Mouse (Mus musculus): ENCODE results near the gene Mettl27. TPM values are rescaled to one million over a fixed set of nuclear protein-coding genes. Genes with fewer than 3 reads are reported as not detected.
A peak's percentile ranks its signal among the peaks of the same experiment; 100 is the strongest.
"Not testable (repeated sequence)": the region's sequence is repeated elsewhere in the genome, so short reads cannot be mapped to it uniquely, and the experiment has no call there.

Mettl27 gene
- total RNA-seq, 2 experiments from 2014 or later, result 7.3 to 7.5 TPM

DNA sequence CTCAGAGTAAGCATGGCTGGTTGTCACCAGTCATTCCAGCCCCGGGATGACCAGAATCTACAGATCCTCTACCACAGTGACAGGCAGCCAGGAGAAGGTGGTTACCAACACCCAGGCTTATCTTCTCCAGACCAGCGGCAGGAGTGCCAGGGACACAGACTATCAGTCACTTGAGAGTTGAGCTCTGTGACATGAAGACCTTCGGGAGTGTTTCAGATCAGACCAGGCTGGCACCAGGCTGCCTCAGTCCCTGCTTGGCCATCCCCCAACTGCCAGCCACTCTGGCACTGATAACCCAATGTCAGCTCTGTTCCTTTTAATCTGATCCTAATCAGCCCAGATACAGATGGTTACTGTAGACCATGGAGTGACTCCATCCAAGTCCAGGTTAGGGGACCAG is 13.1 kb upstream of the Mettl27 start:
- intact Hi-C loops (cut with DNase I), result no loop called here
- no peak for DNase-seq

DNA sequence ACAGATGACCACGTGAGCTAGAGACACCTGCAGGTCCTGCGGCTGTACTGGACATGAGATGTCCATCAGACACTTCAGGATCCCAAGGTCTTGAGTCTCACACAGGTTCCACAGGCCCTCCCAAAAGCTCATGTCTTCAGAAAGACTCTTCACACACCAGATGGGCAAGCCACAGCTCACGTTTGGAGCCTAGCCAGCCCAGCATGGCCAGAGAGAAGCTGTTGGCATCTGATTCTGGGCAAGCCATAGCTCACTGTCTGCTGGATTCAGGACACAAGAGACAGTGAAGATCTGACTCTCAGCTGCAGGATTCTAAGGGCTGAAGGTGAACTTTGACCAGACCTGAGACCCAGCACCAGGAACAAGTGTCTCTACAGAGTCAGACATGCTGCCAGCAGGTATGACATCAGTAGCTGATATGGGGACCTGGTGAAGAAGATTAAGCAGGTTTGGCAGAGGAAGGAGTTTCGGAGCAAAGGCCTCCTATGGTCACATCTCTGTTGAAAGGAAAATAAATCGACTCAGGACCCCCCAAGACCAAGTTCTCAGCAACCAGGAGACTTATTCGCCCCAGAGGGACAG is 12.0 kb upstream of the Mettl27 start:
- DNase-seq, result no peak
- intact Hi-C loops (cut with DNase I), result no loop called here

DNA sequence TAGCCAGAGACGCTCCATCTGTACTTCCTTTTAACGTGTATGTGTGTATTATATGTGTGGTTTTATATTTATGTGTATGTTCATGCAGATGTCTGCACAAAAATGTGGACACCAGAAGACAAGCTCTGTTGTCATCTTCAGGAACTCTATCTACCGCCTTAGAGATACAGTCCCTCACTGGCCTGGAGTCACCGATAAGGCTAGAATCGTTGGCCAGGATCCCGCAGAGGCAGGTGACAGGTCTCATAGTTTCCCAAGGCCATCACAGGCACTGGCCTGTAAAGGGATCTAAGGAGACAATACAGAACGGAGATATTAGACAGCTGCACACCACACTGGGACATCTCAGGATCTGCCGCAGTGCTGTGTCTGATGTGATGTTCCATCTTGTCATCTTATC is 11.1 kb upstream of the Mettl27 start:
- DNase-seq, result no peak

DNA sequence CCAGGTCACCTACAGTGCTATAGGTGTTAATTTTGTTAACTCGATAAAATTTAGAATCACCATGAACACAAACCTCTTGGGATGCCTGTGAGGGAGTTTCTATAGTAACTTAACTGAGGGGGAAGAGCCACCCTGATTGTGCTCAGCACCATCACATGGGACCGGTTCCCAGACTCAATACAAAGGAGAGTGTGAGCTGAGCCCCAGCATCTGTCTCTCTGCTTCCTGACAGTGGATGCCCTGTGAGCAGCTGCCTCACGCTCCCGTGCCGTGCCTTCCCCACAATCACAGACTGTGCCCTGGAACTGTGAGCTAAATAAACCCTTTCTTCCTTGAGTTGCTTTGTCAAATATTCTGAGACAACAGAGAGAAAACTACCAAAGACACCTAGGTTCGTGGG is 9.0 kb upstream of the Mettl27 start:
- DNase-seq, result no peak
- intact Hi-C loops (cut with DNase I), result no loop called here

More for the DNA sequence above, 11.1 kb upstream of the Mettl27 start:
- intact Hi-C loops (cut with DNase I), result no loop called here

DNA sequence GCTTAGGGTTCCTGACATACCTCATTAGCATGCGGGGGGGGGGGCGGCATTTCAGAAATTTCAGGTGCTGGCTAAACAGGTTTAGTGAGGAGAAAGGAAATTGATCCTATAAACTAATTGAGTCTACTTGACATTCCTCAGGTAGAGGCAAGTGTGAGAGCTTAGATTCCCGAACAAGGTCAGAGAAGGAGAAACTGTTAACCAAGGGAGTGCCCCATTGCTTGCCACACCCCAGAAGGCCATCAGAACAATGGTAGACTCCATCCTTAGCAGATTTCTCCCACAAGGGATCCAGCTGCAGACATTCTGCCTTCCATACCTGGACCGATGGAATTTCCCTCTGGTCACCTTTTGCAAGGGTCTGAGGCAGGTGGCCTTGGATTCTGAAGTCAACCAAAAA is 5.4 kb upstream of the Mettl27 start:
- intact Hi-C loops (cut with DNase I), result no loop called here
- no peak for DNase-seq

DNA sequence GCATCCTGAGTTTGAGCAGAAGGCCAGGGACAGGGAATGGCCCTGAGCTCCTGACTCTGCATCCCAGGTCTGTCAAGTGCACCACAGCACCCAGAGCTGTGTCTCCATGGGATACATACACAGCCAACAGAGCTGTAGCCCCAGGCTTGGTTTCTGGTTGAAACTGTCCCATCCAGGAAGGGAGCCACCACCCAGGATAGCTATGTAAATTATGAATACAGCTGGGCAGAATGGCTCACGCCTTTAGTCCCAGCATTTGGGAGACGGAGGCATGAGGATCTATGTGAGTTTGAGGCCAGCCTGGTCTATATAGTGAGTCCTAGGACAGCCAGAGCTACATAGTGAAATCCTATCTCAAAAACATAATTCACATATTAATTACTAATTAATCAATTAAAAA is 2.2 kb upstream of the Mettl27 start:
- no peak for DNase-seq
- intact Hi-C loops (cut with DNase I), result no loop called here

DNA sequence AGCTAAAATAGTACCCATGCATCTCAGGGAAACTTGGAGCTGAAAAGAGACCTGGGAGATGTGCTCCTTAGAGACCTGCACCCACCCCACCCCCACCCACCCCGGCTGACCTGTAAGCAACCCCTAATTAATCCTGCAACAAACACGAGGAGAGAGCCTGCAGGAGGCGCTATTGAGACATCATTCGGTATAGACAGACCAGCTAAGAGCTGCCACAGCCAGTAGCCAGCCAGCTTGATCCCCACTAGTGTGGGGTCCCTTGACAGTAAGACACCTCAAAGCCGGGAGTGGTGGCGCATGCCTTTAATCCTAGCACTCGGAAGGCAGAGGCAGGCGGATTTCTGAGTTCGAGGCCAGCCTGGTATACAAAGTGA is 722 bp downstream of the Mettl27 start:
- peak; percentile 58 to 59 for DNase-seq
- intact Hi-C loops (cut with DNase I), result no loop called here

DNA sequence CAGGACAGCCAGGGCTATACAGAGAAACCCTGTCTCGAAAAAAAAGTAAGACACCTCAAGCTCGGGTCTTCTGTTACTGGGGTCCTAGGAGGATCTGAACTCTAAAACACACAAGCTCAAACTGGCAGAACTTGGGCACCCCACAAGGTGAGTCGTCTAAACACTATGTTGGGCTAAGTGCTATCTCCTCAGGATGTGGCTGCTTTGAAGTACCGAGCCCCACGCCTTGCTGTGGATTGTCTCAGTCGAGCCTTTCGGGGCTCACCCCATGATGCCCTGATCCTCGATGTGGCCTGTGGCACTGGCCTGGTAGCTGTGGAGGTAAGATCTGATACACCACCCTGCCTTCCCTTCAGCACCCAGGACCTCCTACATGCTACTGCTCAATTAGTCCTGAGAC is 1.1 kb downstream of the Mettl27 start:
- intact Hi-C loops (cut with DNase I), result no loop called here
- DNase-seq, result no peak

DNA sequence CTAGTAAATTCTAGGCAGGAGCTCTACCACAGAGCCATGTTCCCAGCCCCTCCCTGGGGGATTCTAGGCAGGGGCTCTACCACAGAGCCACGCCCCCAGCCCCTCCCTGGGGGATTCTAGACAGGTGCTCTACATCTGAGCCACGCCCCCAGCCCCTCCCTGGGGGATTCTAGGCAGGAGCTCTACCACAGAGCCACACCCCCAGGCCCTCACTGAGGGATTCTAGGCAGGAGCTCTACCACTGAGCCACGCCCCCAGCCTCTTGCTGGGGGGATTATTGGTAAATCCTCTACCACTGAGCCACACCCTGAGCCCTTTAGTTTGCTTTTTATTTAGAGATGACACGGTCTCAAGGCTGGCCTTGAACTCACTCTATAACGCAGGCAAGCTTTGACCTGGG is 1.5 kb downstream of the Mettl27 start:
- intact Hi-C loops (cut with DNase I), result loop anchor here (1.0 kb wide), 1 partner anchor 32 kb away; no protein-coding TSS in a partner anchor
- not testable (repeated sequence) for DNase-seq

DNA sequence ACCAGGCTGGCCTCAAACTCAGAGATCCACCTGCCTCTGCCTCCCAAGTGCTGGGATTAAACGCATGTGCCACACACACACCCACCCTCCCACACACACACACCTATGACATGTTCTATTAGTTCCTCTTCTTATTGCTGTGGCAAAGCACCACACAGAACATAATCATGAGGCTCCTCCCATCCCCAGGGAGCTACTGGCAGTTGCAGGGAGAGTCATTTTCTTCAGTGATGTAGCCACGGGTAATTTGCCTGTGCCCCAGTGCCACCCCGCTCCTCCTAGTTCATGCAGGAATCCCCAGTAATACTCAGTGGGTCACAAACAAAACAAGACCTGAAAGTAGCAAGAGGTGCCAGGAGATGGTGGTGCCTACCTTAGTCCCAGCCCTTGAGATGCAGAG is 2.5 kb downstream of the Mettl27 start:
- intact Hi-C loops (cut with DNase I), result loop anchor here (1.0 kb wide), 1 partner anchor 31 kb away; no protein-coding TSS in a partner anchor
- no peak for DNase-seq

DNA sequence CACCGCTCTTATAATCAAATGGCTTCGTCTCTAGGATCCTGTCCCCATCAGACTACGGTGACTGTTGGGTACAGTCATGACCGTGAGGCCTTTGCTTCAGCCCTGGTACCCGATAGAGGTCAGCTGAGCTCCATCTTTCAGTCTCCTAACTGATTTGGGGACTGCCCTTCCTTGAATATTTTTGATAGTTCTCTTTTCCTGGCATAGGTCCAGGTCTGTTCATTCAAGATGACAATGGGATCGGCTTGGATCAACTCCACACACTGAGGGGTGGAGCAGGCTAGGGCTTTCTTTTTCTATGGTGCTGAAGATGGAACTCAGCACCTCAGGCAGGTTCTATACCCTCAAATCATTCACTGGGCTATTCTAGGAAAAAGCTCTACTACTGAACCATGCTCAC is 3.9 kb downstream of the Mettl27 start:
- DNase-seq, result no peak
- intact Hi-C loops (cut with DNase I), result no loop called here

DNA sequence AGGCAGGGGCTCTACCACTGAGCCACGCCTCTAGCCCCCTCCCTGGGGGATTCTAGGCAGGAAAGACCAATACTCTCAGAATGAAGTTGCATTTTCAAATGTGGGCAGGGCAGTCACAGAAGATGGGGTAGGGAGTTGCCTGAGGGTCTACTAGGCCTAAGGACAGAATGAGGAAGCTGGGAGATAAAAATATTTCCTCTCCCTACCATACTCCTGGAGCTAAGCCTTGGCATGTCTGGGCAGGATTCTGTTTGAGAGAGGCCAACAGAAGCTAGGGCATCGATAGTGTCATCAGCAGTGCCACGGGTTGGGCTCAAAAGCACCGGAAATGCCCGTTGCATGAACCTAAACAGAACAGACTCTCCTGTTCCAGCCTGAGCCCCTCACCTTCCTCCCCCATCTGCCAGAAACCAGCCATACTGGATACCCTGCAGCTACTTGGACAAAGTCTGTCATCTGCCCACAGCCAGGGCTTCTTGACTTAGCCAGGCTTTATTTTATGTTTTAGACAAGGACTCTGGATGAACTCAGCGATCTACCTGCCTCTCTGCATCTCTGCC is 4.5 kb downstream of the Mettl27 start:
- intact Hi-C loops (cut with DNase I), result no loop called here

DNA sequence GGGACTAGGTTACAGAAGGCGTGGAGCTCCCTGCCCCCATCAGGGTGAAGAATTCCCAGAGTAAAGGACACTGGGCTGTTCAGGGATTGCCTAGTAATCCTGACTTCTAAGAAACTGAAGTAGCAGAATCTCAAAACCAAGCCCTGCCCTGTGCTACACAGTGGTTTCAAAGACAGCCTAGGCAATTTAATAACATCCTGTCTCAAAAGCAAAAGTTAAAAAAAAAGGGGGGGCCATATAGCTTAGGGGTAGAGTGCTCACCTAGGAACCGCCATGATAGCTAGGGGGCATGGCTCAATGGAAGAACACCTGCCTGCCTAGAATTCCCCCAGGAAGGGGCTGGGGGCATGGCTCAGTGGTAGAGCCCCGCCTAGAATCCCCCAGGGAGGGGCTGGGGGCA is 6.9 kb downstream of the Mettl27 start:
- intact Hi-C loops (cut with DNase I), result no loop called here
- no peak for DNase-seq

More for the DNA sequence above, 4.5 kb downstream of the Mettl27 start:
- no peak for DNase-seq

DNA sequence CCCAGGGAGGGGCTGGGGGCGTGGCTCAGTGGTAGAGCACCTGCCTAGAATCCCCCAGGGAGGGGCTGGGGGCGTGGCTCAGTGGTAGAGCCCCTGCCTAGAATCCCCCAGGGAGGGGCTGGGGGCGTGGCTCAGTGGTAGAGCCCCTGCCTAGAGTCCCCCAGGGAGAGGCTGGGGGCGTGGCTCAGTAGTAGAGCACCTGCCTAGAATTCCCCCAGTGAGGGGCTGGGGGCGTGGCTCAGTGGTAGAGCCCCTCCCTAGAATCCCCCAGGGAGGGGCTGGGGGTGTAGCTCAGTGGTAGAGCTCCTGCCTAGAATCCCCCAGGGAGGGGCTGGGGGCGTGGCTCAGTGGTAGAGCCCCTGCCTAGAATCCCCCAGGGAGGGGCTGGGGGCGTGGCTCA is 7.4 kb downstream of the Mettl27 start:
- intact Hi-C loops (cut with DNase I); DNase-seq: not testable (repeated sequence)

DNA sequence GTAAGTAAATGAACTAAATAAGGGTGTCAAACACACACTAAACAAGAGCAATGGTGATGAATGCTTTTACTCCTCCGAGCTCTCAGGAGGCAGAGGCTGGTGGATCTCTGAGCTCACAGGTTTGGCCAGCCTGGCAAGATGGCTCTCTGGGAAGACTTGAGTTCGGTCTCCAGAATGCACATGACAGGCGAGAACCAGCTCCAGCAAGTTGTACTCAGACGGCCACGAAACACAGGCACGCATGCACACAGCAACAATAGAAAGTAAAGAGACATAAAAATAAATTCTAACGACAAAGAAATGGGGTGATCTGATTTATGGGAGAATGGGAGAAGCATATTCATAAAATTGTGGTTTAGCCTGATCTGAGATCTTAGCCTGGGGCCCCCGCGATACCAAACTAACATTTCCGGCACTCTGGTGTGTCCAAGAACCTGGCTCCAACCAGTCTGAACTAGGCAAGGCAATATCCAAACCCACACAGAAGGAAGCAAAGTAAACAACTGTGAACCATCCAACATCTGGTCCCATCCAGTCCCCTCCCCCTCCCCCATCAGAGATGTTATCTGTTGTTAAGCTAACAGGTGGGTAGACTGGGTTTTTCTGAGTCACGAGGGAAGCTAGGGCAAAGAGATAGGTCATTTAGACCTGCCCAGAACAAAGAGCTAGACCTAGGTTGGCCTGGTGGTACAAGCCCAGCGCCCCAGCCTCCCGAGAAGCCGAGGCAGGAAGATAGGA is 9.5 kb downstream of the Mettl27 start:
- intact Hi-C loops (cut with DNase I), result no loop called here
- DNase-seq, result no peak

DNA sequence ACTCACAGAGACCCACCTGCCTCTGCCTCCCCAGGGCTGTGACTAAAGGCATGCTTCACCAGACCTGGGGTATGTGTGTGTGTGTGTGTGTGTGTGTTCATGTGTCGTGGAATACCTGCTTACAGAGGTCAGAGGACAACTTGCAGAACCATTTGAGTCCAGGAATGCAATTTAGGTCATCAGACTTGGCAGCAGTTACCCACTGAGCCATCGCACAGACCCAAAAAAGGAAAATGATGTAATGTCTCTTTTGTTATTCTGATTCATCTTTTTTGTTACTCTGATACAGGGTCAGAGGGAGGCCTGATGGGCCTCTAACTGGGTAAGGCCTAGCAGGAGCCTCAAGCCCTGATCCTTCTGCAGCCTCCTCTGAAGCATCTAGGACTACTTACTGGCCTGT is 10.6 kb downstream of the Mettl27 start:
- DNase-seq, result no peak
- intact Hi-C loops (cut with DNase I), result no loop called here

DNA sequence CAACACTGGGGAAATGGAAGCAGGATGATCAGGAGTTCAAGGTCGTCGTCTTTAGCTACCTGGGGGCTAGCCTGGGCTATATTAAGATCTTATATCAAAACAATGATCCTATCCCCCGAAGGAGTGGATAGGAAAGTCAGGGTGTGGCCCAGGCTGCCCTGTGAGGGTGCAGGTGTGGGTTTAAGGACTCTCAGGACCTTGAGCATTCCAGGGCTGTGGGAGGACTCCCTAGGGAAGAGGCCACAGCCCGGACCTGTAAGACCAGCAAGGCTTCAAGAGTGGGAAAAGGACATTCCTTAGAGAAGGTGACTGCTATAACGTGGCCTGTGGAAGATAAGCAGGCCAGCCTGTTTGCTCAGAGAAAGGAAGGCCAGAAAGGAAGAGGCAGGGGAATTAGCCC is 12.0 kb downstream of the Mettl27 start:
- no peak for DNase-seq
- intact Hi-C loops (cut with DNase I), result no loop called here

DNA sequence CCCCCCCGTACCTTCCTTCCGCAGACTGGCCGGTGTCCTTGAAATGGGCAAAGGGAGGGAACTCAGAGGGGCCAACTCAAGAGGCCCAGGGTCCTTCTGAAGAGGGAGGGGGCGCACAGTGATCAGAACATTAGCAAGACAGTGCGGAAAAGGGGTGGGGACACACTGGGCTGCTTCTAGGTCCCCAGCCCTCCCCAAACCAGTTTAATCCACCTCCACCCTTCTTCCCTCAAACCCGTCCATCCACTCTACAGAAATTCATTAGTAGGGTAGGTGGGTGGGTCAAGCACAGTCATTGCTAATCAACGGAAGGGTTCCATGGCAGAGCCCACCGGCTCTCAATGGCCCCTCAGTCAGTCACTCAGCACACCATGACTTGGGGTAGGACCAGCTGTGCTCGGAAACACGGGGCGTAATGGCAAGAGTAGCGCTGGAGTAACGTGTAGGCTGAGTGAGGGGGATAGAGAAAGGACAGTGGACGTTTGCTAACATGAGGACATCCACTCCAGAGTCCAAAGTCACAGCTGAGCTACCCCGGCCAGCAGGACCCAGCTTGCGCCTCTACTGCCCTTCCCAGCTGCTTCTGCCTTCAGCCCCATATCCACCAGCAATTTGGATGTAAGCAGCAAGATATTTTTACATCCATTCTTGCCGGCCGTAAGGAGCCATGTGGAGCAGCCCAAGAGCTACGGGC is 13.2 kb downstream of the Mettl27 start:
- no peak for DNase-seq
- intact Hi-C loops (cut with DNase I), result no loop called here

DNA sequence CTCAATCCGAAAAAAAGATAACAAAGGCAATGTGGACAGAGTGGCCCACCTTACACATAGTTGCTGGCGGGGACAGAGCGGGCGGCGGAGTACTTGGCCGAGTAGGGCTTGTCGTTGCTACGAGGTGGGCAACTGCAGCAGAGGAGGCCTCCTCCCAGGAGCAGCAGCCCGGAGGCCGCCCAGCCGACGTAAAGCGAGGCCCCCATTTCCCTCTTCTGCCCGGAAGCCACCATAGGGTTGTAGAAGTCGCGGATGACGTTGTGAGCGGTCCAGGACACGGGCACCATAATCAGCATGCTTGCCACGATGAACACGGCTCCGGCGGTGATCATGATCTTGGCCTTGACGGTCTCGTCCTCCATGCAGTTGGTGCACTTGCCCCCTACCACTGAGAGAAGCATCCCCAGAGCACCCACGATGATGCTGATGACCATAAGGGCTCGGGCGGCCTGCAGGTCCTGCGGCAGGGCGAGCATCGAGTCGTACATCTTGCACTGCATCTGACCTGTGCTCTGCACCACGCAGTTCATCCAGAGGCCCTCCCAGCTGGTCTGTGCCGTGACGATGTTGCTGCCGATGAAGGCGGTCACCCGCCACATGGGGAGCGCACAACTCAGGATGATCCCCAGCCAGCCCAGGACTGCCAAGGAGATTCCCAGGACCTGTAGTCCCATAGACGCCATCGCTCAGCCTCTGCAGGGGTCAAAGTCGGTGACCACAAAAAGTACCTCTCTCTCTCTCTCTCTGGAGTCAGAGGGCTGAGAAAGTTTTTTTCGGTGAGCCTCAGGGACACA is 14.1 kb downstream of the Mettl27 start:
- intact Hi-C loops (cut with DNase I), result no loop called here
- DNase-seq, result no peak

DNA sequence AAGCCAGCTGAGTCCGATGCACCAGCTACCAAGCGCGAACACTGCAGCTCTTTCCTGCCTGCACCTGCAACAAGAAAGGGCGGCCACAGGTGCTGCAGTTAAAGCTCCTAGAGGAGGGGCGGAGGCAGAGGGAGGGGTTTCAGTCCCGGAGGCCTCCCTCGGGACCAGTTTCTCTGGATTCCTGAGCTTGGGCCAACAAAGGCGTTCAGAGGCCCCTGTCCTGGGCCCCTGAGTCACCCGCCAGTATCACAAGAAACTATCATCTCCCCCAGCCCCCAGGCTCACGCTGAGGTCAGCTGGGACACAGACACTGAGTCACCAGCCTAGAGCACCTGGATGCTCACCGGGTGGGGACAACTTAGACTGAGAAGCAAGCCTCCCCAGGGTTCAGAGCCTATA is 14.7 kb downstream of the Mettl27 start, which contains the start of gene Cldn4:
TSS of gene Cldn4 (minus strand) at position 78 of the 399 bp plus-strand sequence.
- DNase-seq, result no peak
- intact Hi-C loops (cut with DNase I), result no loop called here

Data from heart, postnatal 36 days (tissue).